Mouse (Mus musculus) ovary, postnatal 14 days (tissue): ENCODE measurements at regions not wholly inside any gene's neighbourhood (a gene's known extent, or its start where the extent isn't known, plus 50 kb on each side); places are given as distances from the start of the nearest gene placed in this dataset.

Experiments
- DNase-seq: peaks from one replicate; pipeline ENCODE4 v3.0.0; 2022; ENCODE audit warnings: low spot score

GRCm38 (mm10) chr2:169524429-169524828 is 63.1 kb downstream of the Gm11011 start:
- DNase-seq = no peak

- DNase-seq = no peak
Measured at GRCm38 (mm10) chr2:169519941-169520340, 67.6 kb downstream of the Gm11011 start.

- no peak for DNase-seq
Measured at GRCm38 (mm10) chr2:169515350-169515749, 72.2 kb downstream of the Gm11011 start.

GRCm38 (mm10) chr2:169510741-169511140 is 76.8 kb downstream of the Gm11011 start:
- DNase-seq = no peak

GRCm38 (mm10) chr2:169509406-169509805 is 78.1 kb downstream of the Gm11011 start:
- DNase-seq = no peak

GRCm38 (mm10) chr2:169504416-169505057 is 83.0 kb downstream of the Gm11011 start:
- DNase-seq = no peak

- no peak for DNase-seq
Measured at GRCm38 (mm10) chr2:169503598-169503958, 84.0 kb downstream of the Gm11011 start.

- no peak for DNase-seq
Measured at GRCm38 (mm10) chr2:169502717-169503597, 84.6 kb downstream of the Gm11011 start.

- no peak for DNase-seq
Measured at GRCm38 (mm10) chr2:169501736-169502340, 85.7 kb downstream of the Gm11011 start.

GRCm38 (mm10) chr2:169495368-169495767 is 92.2 kb downstream of the Gm11011 start:
- no peak for DNase-seq

- no peak for DNase-seq
Measured at GRCm38 (mm10) chr2:169494503-169495311, 92.8 kb downstream of the Gm11011 start.

- DNase-seq = no peak
Measured at GRCm38 (mm10) chr2:169493609-169494275, 93.8 kb downstream of the Gm11011 start.

- DNase-seq = peak; percentile 18
Measured at GRCm38 (mm10) chr2:169483934-169484333, 103.6 kb downstream of the Gm11011 start.

- no peak for DNase-seq
Measured at GRCm38 (mm10) chr2:169481731-169482465, 105.6 kb downstream of the Gm11011 start.

GRCm38 (mm10) chr2:169474418-169475112 is 113.0 kb downstream of the Gm11011 start:
- no peak for DNase-seq

- DNase-seq = no peak
Measured at GRCm38 (mm10) chr2:169469538-169469937, 118.0 kb downstream of the Gm11011 start.

- no peak for DNase-seq
Measured at GRCm38 (mm10) chr2:169467621-169468020, 119.9 kb downstream of the Gm11011 start.

- DNase-seq = no peak
Measured at GRCm38 (mm10) chr2:169464106-169464505, 123.4 kb downstream of the Gm11011 start.

- no peak for DNase-seq
Measured at GRCm38 (mm10) chr2:169461491-169462039, 126.0 kb downstream of the Gm11011 start.

- DNase-seq = no peak
Measured at GRCm38 (mm10) chr2:169452956-169453355, 134.6 kb downstream of the Gm11011 start.
